Mouse (Mus musculus): Measurements from ENCODE around the gene Slc37a1. TPM values are rescaled to one million over a fixed set of nuclear protein-coding genes. Genes with fewer than 3 reads are reported as not detected.
A peak's percentile ranks its signal among the peaks of the same experiment; 100 is the strongest.

The Slc37a1 gene
- polyA plus RNA-seq, 1 experiment from 2014 or later, result 6.7 TPM

DNA sequence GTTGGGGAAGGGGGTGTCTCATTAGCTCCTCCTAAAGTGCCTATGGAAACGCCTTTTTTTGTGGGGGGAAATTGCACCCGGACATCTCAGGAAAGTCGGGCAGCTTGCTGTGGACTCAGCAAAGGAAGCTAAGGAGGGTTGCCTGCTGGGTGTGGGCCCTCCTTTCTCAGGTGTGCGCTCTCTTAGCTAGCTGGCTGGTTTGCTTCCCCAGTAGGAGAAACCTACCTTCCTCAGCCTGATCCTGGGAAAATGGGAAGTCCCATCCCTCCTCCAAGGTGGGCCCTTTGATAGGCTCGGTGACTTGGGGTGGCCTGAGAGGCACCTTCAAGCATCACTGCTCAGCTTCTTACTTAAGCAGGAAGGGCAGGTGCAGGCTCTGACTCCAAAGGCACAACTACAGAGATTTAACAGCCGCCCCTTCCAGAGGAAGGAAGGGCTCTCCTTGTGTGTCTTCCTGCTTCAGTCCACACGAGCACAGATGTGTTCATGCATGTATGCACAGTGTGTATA lies 100.2 kb downstream of the Slc37a1 start:
- Histone ChIP-seq H3K4me2 (peak overlapping the region; percentile 95), H3K36me3 (no peaks in the 10 kb centered on the region), H3K9ac (peak overlapping the region; percentile 85), H3K27ac (replicated peaks) (no peak overlapping the region), H3K27me3 (replicated peaks) (peaks cover 41% of the 10 kb centered on the region), H3K4me3 (peak overlapping the region; percentile 76), H3K9me3 (no peaks in the 10 kb centered on the region), H3K4me1 (peaks cover 43% of the 10 kb centered on the region)
- 19% methylated on average over 7 of the region's 7 CpGs for WGBS
- ATAC-seq (ENCODE audit: extremely low read depth, insufficient number of reproducible peaks, low FRiP score, low TSS enrichment), result no peak

DNA sequence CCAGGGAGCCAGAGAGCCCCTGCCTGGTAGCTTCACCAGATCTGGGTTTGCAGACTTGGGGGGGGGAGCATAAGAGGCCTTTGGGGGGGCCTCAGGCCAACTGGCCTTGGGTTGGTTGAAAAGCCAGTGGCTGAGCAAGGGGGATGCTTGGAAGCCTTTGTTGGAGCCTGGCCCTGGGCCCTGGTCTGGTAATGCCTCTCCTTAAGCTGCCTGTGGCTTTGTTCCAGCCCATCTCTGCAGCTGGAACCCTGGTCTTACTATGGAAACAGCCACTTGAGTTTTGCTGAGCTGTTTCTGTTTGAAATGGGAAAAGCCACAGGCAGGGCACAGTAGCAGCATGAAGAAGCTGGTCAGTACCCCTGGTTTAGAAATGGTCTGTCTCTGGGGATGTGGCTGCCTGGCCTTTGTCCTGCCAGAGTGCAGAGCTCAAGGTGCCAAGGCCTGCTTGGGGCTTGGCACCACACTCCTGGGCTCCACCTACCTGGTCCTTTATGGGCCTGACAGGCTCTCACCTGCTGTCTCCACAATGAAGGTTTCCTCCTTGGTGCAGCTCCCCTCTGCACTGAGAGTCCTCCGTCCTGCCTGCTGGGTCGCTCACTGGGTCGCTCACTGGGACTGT lies 102.9 kb downstream of the Slc37a1 start:
- no peak overlapping the region for H3K4me2 ChIP-seq
- no peak for ATAC-seq (ENCODE audit: extremely low read depth, insufficient number of reproducible peaks, low FRiP score, low TSS enrichment)
- H3K36me3 ChIP-seq, result no peaks in the 10 kb centered on the region
- H3K27ac ChIP-seq (replicated peaks), result no peak overlapping the region
- no peak overlapping the region for H3K9ac ChIP-seq
- H3K4me3 ChIP-seq, result no peak overlapping the region
- H3K9me3 ChIP-seq, result no peaks in the 10 kb centered on the region
- H3K27me3 ChIP-seq (replicated peaks), result peaks cover 30% of the 10 kb centered on the region
- WGBS, result 91% methylated on average over 3 of the region's 3 CpGs
- H3K4me1 ChIP-seq, result peaks cover 46% of the 10 kb centered on the region

DNA sequence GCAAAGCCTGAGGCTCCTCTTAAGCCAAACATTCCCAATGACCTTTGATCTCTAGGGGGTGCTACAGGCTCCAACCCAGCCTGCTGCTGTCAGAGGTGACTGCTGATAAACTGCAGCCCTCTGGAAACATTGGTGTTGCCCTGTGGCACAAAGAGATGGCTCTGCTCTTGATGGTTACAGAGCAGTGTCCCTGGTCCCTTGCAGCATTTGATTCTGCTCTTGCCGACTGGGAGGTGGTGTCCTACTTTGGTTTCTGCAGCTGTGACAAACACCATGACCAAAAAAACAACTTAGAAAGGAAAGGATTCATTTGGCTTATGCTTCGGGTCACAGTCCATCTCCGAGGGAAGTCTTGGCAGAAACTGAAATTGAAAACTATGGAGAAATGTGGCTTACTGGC lies 104.9 kb downstream of the Slc37a1 start:
- no peaks in the 10 kb centered on the region for H3K36me3 ChIP-seq
- H3K27me3 ChIP-seq (replicated peaks), result peaks cover 26% of the 10 kb centered on the region
- no peak overlapping the region for H3K4me2 ChIP-seq
- no peaks in the 10 kb centered on the region for H3K9me3 ChIP-seq
- peaks cover 33% of the 10 kb centered on the region for H3K4me1 ChIP-seq
- H3K27ac ChIP-seq (replicated peaks), result no peak overlapping the region
- ATAC-seq (ENCODE audit: extremely low read depth, insufficient number of reproducible peaks, low FRiP score, low TSS enrichment), result no peak
- no peak overlapping the region for H3K4me3 ChIP-seq
- no peak overlapping the region for H3K9ac ChIP-seq
- WGBS, result 52% methylated on average over 3 of the region's 3 CpGs

DNA sequence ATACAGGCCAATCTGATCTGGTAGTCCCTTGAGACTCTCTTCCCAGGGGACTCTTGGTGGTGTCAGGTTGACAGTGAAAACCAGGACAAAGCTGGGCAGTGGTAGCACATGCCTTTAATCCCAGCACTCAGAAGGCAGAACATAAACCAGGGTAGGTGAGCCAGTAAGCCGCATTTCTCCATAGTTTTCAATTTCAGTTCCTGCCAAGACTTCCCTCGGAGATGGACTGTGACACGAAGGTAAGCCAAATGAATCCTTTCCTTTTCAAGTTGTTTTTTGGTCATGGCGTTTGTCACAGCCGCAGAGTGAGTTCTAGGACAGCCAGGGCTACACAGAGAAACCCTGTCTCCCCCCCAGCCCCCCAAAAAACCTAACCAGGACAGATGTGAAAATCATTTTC lies 105.4 kb downstream of the Slc37a1 start:
- 78% methylated on average over 5 of the region's 5 CpGs for WGBS
- no peak overlapping the region for H3K27ac ChIP-seq (replicated peaks)
- H3K36me3 ChIP-seq, result no peaks in the 10 kb centered on the region
- H3K4me2 ChIP-seq, result no peak overlapping the region
- ATAC-seq (ENCODE audit: extremely low read depth, insufficient number of reproducible peaks, low FRiP score, low TSS enrichment), result no peak
- H3K27me3 ChIP-seq (replicated peaks), result peaks cover 21% of the 10 kb centered on the region
- H3K4me1 ChIP-seq, result peaks cover 27% of the 10 kb centered on the region
- no peak overlapping the region for H3K9ac ChIP-seq
- H3K9me3 ChIP-seq, result no peaks in the 10 kb centered on the region
- no peak overlapping the region for H3K4me3 ChIP-seq

DNA sequence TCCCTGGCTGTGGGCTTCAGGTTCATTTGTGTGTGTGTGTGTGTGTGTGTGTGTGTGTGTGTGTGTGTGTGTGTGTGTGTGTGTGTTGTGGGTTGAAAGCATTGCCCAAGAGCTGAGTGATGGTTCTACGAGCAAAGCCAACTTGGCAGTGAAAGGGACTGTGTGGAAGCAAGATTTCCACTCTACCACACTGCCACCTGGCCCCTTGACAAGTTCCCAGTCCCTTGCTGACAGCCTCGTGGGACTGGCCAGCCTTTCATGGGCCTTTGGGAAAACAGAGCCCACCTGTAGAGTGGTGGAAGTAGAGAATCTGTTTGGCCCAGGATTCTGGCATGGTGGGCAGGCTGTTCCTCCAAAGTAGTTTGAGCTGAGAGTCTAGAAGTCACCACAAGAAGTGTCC lies 107.2 kb downstream of the Slc37a1 start:
- Histone ChIP-seq H3K9ac (no peak overlapping the region), H3K36me3 (no peaks in the 10 kb centered on the region), H3K4me3 (no peak overlapping the region), H3K9me3 (no peaks in the 10 kb centered on the region), H3K27me3 (replicated peaks) (0 out of 2 replicates have a peak, but pooled peaks cover 3% of the 10 kb centered on the region), H3K4me1 (peaks cover 30% of the 10 kb centered on the region), H3K27ac (replicated peaks) (no peak overlapping the region), H3K4me2 (no peak overlapping the region)
- 55% methylated on average over 2 of the region's 2 CpGs for WGBS
- no peak for ATAC-seq (ENCODE audit: extremely low read depth, insufficient number of reproducible peaks, low FRiP score, low TSS enrichment)

DNA sequence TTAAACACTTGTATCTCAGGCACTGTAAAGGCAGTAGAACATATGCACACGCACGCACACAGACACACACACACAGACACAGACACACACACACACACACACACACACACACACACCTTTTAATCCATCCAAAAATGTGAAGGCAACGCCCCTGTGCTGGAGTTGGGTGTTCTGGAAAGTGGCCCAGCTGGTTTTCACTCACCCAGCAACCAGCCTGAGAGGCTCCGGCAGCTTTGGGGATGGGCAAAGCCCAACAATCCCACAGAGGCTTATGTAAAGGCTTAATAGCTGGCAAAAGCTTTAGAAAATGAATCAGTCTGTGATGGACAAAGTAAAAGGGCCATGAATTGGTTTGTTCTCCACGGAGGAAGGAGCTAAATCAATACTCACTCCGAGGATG lies 113.7 kb downstream of the Slc37a1 start:
- ATAC-seq (ENCODE audit: extremely low read depth, insufficient number of reproducible peaks, low FRiP score, low TSS enrichment), result no peak
- Histone ChIP-seq H3K36me3 (no peaks in the 10 kb centered on the region), H3K9me3 (no peaks in the 10 kb centered on the region), H3K27ac (replicated peaks) (no peak overlapping the region), H3K9ac (no peak overlapping the region), H3K4me3 (no peak overlapping the region), H3K27me3 (replicated peaks) (no peaks in the 10 kb centered on the region), H3K4me2 (no peak overlapping the region), H3K4me1 (peaks cover 17% of the 10 kb centered on the region)
- 83% methylated on average over 6 of the region's 6 CpGs for WGBS

Other genes starting within 250 kb of the Slc37a1 start
- gene Abcg1, start 229.1 kb upstream of the Slc37a1 start, polyA plus RNA-seq (2015; fragmentation: Nextera tagmentation; extraction: Ambion mirVana), result 7.7 and 8.2 TPM in 2 replicates
- gene Tff3, start 157.1 kb upstream of the Slc37a1 start, polyA plus RNA-seq (2015; fragmentation: Nextera tagmentation; extraction: Ambion mirVana), result not detected in 2 replicates
- gene Tff2, start 142.5 kb upstream of the Slc37a1 start, polyA plus RNA-seq (2015; fragmentation: Nextera tagmentation; extraction: Ambion mirVana), result not detected in 2 replicates
- not detected in 2 replicates for gene Tff1, start 121.5 kb upstream of the Slc37a1 start, polyA plus RNA-seq (2015; fragmentation: Nextera tagmentation; extraction: Ambion mirVana)
- gene Tmprss3, start 87.8 kb upstream of the Slc37a1 start, polyA plus RNA-seq (2015; fragmentation: Nextera tagmentation; extraction: Ambion mirVana), result not detected in 2 replicates
- gene Ubash3a, start 78.9 kb upstream of the Slc37a1 start, polyA plus RNA-seq (2015; fragmentation: Nextera tagmentation; extraction: Ambion mirVana), result 0.43 and 0.69 TPM in 2 replicates
- gene Rsph1, start 9.4 kb upstream of the Slc37a1 start, polyA plus RNA-seq (2015; fragmentation: Nextera tagmentation; extraction: Ambion mirVana), result 1.4 and 1.6 TPM in 2 replicates
- gene Pde9a, start 99.4 kb downstream of the Slc37a1 start, polyA plus RNA-seq (2015; fragmentation: Nextera tagmentation; extraction: Ambion mirVana), result 7.3 TPM in 2 replicates
- 21.9 and 24.0 TPM in 2 replicates for gene Wdr4, start 233.2 kb downstream of the Slc37a1 start, polyA plus RNA-seq (2015; fragmentation: Nextera tagmentation; extraction: Ambion mirVana)
- gene Ndufv3, start 233.3 kb downstream of the Slc37a1 start, polyA plus RNA-seq (2015; fragmentation: Nextera tagmentation; extraction: Ambion mirVana), result 523 and 604 TPM in 2 replicates

Measured in heart, embryonic 13.5 days (tissue).